Mouse (Mus musculus): ENCODE results near the gene Tlnrd1. TPM values are rescaled to one million over a fixed set of nuclear protein-coding genes. Genes with fewer than 3 reads are reported as not detected.

Tlnrd1 gene
- total and polyA plus RNA-seq, 3 experiments, result 3.7 to 21.2 (median 6.9) TPM

DNA sequence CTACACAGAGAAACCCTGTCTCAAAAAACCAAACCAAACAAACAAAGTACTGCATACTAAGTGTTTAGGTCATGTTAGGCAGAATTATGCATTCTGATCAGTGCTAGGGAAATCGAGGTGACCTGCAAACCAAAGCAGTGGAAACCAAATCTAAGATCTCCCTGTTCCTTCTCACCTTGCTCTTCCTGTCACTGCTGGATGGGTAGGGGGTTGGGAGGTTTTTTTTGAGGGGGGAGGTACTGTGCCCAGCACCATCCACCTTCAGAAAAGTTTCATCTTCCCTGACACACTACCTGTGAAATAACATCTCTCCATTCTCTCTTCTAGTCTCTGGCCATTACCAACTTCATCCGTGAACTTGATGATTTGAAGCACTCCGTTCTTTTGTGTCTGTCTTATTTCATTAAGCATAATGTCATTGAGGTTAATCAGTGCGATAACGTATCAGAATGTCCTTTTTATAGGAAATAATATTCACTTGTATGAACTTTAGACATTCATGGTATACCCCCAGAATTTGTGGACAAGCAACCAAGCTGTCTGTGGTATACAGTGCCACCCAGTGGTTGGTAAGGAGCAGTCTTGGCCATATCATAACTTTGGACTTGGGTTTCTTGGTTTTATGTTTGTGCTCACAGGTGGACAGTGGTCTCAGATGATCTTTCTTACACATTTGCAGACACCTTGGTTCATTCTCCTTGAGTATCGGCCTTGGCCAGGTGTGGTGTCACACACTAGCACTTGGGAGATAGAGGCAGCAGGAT is 2.4 kb upstream of the Tlnrd1 start:
- peaks cover 13% of the 10 kb centered on the region for H3K36me3 ChIP-seq (replicated peaks)
- H3K27me3 ChIP-seq (ENCODE audit: insufficient read depth, low read length), result no peaks in the 10 kb centered on the region
- H3K4me3 ChIP-seq (ENCODE audit: low read depth, low read length), result no peak overlapping the region
- no peak for DNase-seq (ENCODE audit: low spot score)
- no peak for ATAC-seq (ENCODE audit: extremely low read depth, insufficient number of reproducible peaks, low FRiP score, poor library complexity, severe bottlenecking)
- no peak for TF ChIP-seq GATA2 (IDR thresholded peaks at IDR 0.05; ENCODE audit: borderline replicate concordance, low read depth, low read length)
- TF ChIP-seq POLR2AphosphoS5 (IDR thresholded peaks at IDR 0.05; ENCODE audit: insufficient replicate concordance, low read depth, low read length), result no peak
- TF ChIP-seq CTCF (IDR thresholded peaks at IDR 0.05; ENCODE audit: low read depth, low read length), result peak; percentile 35; the same call in 1 of the 2 replicates
- TF ChIP-seq GATA1 (IDR thresholded peaks at IDR 0.05; ENCODE audit: borderline replicate concordance, low read length), result no peak
- peaks cover 63% of the 10 kb centered on the region for H3K4me1 ChIP-seq (ENCODE audit: insufficient read depth, low read depth, low read length)
- H3K9me3 ChIP-seq (replicated peaks), result peaks cover 5% of the 10 kb centered on the region

DNA sequence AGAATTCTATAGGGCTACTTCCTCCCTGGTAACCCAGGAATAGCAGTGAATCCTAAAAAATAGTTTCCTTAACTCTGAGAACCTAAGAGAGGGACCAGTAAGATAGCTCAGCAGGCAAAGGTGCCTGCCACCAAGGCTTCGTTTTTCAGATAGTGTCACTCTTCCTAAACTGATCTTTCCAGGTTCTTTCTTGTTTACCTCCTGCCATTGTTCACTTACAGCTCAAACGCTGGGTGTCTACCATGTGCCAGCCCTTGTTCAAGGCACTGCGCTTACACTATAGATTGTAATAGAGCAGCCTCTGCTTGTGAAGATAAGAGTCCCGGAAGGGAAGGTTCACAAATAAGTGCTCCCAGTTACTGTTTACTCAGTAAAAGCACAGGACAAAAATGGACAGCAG is 1.7 kb upstream of the Tlnrd1 start:
- DNase-seq (ENCODE audit: low spot score) (peak; percentile 39), ATAC-seq (ENCODE audit: extremely low read depth, insufficient number of reproducible peaks, low FRiP score, poor library complexity, severe bottlenecking) (peak; percentile 58)
- TF ChIP-seq TAL1 (conservative IDR thresholded peaks at IDR 0.05; ENCODE audit: low read depth, low read length) (peak; percentile 58), POLR2AphosphoS5 (IDR thresholded peaks at IDR 0.05; ENCODE audit: insufficient replicate concordance, low read depth, low read length) (no peak)

DNA sequence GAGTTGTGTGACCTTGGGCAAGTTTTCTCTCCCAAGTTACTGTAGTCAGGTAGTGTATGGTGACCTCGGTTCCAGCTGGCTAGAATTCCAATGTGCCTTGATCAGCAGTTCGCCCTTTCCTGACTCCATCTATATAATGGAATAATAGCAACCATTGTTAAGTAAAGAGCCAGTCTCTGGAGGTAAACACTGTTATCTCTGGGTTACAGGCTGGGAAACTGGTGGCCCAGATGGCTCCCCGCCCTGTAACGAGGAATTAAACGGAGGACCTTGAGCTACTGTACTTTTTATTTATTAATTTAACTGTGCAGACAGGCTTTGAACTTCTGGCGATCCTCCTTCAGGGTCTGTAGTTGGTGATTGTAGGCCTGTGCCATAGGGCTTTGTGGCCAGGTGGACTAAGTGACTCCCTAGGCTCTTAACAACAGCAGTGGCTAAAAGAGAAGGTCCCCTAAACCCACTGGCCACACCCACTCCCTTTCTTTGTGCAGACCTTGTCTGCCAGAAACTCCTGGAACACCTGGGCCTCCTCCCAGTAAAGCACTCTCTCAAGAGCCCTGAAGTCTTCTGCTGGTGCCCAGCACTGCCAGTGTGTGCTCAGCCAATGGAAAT is 922 bp upstream of the Tlnrd1 start:
- peak; percentile 42 for ATAC-seq (ENCODE audit: extremely low read depth, insufficient number of reproducible peaks, low FRiP score, poor library complexity, severe bottlenecking)
- peak; percentile 40 for DNase-seq (ENCODE audit: low spot score)

More for the DNA sequence above, 1.7 kb upstream of the Tlnrd1 start:
- H3K27me3 ChIP-seq (ENCODE audit: insufficient read depth, low read length), result no peaks in the 10 kb centered on the region
- peaks cover 19% of the 10 kb centered on the region for H3K36me3 ChIP-seq (replicated peaks)
- H3K4me3 ChIP-seq (ENCODE audit: low read depth, low read length), result no peak overlapping the region; the same call in 1 of the 2 replicates
- H3K4me1 ChIP-seq (ENCODE audit: insufficient read depth, low read depth, low read length), result peaks cover 64% of the 10 kb centered on the region
- peaks cover 5% of the 10 kb centered on the region for H3K9me3 ChIP-seq (replicated peaks)

DNA sequence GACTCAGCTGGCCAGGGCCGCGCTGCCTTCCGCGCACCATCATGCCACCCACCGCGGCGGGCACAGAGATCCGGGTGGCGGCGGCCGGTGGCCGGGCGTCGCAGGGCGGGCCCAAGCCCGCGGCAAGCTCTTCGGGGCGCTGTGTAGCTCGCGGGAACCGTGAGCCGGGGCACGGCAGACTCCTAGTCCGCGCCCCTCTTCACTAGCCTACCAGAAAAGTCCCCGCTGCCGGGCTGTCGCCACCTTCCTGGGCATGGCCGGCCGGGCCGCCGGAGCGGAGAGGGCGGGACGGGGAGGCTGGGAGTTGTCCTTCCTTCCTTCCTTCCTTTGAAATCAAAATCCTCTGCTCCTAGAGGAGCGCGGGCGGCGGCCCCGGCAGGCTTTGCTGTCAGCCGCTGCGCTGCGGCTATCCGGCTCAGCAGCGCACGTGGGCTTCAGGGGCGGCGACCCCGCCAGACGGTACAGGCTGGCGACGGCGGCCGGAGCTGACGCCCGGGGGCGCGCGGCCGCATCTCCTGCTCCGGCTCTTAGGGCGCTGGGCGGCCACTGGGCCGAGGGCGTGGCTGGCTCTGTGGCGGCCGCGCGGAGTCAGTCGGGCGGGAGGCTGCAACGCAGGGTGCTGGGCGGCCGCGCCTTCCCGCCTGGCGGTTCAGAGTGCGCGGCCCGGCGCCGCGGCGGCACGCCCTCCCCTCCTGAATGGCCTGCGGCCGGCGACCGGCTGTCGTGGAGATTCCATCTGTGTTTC is 657 bp downstream of the Tlnrd1 start:
- peak; percentile 64 for DNase-seq (ENCODE audit: low spot score)
- no peak for TF ChIP-seq GATA2 (IDR thresholded peaks at IDR 0.05; ENCODE audit: borderline replicate concordance, low read depth, low read length)
- no peak for TF ChIP-seq TAL1 (conservative IDR thresholded peaks at IDR 0.05; ENCODE audit: low read depth, low read length)
- TF ChIP-seq CTCF (IDR thresholded peaks at IDR 0.05; ENCODE audit: low read depth, low read length), result no peak
- TF ChIP-seq POLR2AphosphoS5 (IDR thresholded peaks at IDR 0.05; ENCODE audit: insufficient replicate concordance, low read depth, low read length), result no peak
- TF ChIP-seq GATA1 (IDR thresholded peaks at IDR 0.05; ENCODE audit: borderline replicate concordance, low read length), result no peak
- Histone ChIP-seq H3K36me3 (replicated peaks) (peaks cover 25% of the 10 kb centered on the region), H3K27me3 (ENCODE audit: insufficient read depth, low read length) (no peaks in the 10 kb centered on the region), H3K4me3 (ENCODE audit: low read depth, low read length) (peak overlapping the region; percentile 80), H3K9me3 (replicated peaks) (peaks cover 5% of the 10 kb centered on the region), H3K4me1 (ENCODE audit: insufficient read depth, low read depth, low read length) (peaks cover 60% of the 10 kb centered on the region)
- ATAC-seq (ENCODE audit: extremely low read depth, insufficient number of reproducible peaks, low FRiP score, poor library complexity, severe bottlenecking), result no peak

More for the DNA sequence above, 922 bp upstream of the Tlnrd1 start:
- peak; percentile 70 for TF ChIP-seq TAL1 (conservative IDR thresholded peaks at IDR 0.05; ENCODE audit: low read depth, low read length)
- TF ChIP-seq GATA2 (IDR thresholded peaks at IDR 0.05; ENCODE audit: borderline replicate concordance, low read depth, low read length), result no peak
- TF ChIP-seq GATA1 (IDR thresholded peaks at IDR 0.05; ENCODE audit: borderline replicate concordance, low read length), result no peak
- TF ChIP-seq CTCF (IDR thresholded peaks at IDR 0.05; ENCODE audit: low read depth, low read length), result no peak
- no peak for TF ChIP-seq POLR2AphosphoS5 (IDR thresholded peaks at IDR 0.05; ENCODE audit: insufficient replicate concordance, low read depth, low read length)
- Histone ChIP-seq H3K36me3 (replicated peaks) (peaks cover 22% of the 10 kb centered on the region), H3K9me3 (replicated peaks) (peaks cover 5% of the 10 kb centered on the region), H3K27me3 (ENCODE audit: insufficient read depth, low read length) (no peaks in the 10 kb centered on the region), H3K4me3 (ENCODE audit: low read depth, low read length) (peak overlapping the region; percentile 80), H3K4me1 (ENCODE audit: insufficient read depth, low read depth, low read length) (peaks cover 67% of the 10 kb centered on the region)

DNA sequence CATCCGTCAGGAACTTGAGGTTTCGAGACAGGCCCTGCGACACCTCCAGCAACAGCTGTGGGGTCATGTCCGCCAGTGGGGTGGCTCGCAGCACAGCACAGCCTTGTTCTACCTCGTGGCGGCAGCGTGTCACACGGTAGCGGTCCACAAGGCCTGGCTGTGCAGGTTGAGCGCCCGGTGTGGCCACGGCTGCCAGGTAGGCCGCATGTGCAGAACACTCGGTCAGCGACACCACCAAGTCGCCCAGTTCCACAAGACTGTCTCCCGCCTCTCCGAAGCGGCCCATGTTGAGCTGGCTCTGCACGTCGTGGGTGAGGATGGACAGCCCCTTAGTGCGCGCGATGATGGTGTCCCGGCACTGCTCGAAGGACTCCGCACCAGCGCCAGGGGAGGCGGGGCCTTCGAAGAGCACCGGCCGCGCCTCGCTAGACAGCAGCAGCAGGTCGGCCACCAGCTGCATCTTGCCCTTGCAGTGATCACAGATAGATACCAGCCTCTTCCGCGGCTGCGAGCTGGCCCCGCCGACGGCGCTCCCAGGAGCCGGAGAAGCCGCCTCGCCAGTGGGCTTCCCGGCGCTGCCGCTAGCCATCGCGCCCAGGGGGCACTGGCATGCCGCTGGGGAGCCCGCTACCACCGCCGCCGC is 1.4 kb downstream of the Tlnrd1 start:
- Histone ChIP-seq H3K9me3 (replicated peaks) (peaks cover 5% of the 10 kb centered on the region), H3K27me3 (ENCODE audit: insufficient read depth, low read length) (no peaks in the 10 kb centered on the region), H3K4me1 (ENCODE audit: insufficient read depth, low read depth, low read length) (peaks cover 59% of the 10 kb centered on the region), H3K4me3 (ENCODE audit: low read depth, low read length) (peak overlapping the region; percentile 80), H3K36me3 (replicated peaks) (peaks cover 32% of the 10 kb centered on the region)
- ATAC-seq (ENCODE audit: extremely low read depth, insufficient number of reproducible peaks, low FRiP score, poor library complexity, severe bottlenecking) (peak; percentile 6; the same call in 1 of the 2 replicates), DNase-seq (ENCODE audit: low spot score) (peak; percentile 56)
- TF ChIP-seq GATA1 (IDR thresholded peaks at IDR 0.05; ENCODE audit: borderline replicate concordance, low read length), result no peak
- TF ChIP-seq GATA2 (IDR thresholded peaks at IDR 0.05; ENCODE audit: borderline replicate concordance, low read depth, low read length), result no peak
- TF ChIP-seq CTCF (IDR thresholded peaks at IDR 0.05; ENCODE audit: low read depth, low read length), result no peak

Measured in G1E (cell line).